Mouse (Mus musculus) midbrain, embryonic 14.5 days (tissue): ENCODE measurements around the gene Ryr1. TPM values are rescaled to one million over a fixed set of nuclear protein-coding genes. Genes with fewer than 3 reads are reported as not detected.
"Not testable (repeated sequence)": the region's sequence is repeated elsewhere in the genome, so short reads cannot be mapped to it uniquely, and the experiment has no call there.

ENCODE experiments used
- ATAC-seq: fragments of 200-750 bp; cut with Nextera tagmentation; 2 replicates; pipeline ENCODE4 v1.8.0; 2017; ENCODE audit warnings: moderate number of reproducible peaks, moderate library complexity; ENCODE audit not compliant: low FRiP score, low TSS enrichment
- DNase-seq: peaks from one replicate; pipeline ENCODE4 v3.0.0-alpha.2; 2015
- H3K27ac ChIP-seq: fragments of 300-500 bp; sonication (generic); replicated peaks from 2 replicates; pipeline ENCODE4 v1.5.1; 2014; ENCODE audit warnings: mild to moderate bottlenecking, low read depth, low read length, moderate library complexity
- H3K27me3 ChIP-seq: fragments of 300-500 bp; sonication (generic); 2 replicates; pipeline ENCODE4 v1.6.1; 2014; ENCODE audit warnings: low read length, control low read depth, mixed read lengths; ENCODE audit not compliant: control insufficient read depth, insufficient read depth
- H3K36me3 ChIP-seq: fragments of 300-500 bp; sonication (generic); 2 replicates; pipeline ENCODE4 v1.6.1; 2014; ENCODE audit warnings: low read length, control low read depth; ENCODE audit not compliant: control insufficient read depth, insufficient read depth
- H3K4me1 ChIP-seq: fragments of 300-500 bp; sonication (generic); 2 replicates; pipeline ENCODE4 v1.6.1; 2014; ENCODE audit warnings: mild to moderate bottlenecking, antibody characterized with exemption, low read length, control low read depth; ENCODE audit not compliant: control insufficient read depth, insufficient read depth
- H3K4me2 ChIP-seq: fragments of 300-500 bp; sonication (generic); 2 replicates; pipeline ENCODE4 v1.6.1; 2014; ENCODE audit warnings: mild to moderate bottlenecking, low read length, moderate library complexity
- H3K4me3 ChIP-seq: fragments of 300-500 bp; sonication (generic); replicated peaks from 2 replicates; pipeline ENCODE4 v1.5.1; 2014; ENCODE audit warnings: low read depth, low read length
- H3K9ac ChIP-seq: fragments of 300-500 bp; sonication (generic); replicated peaks from 2 replicates; pipeline ENCODE4 v1.6.1; 2014; ENCODE audit warnings: mild to moderate bottlenecking, low read length, moderate library complexity
- H3K9me3 ChIP-seq: fragments of 300-500 bp; sonication (generic); 2 replicates; pipeline ENCODE4 v1.6.1; 2016; ENCODE audit warnings: low read length, control low read depth, mixed read lengths; ENCODE audit not compliant: control insufficient read depth
- WGBS: fragments of 180-500 bp; shearing (Covaris S2); extraction: QIAGEN DNeasy Blood & Tissue Kit; methylation state at CpG from one replicate; pipeline ENCODE4 v1.1.7; 2014; 5-methylcytosine and 5-hydroxymethylcytosine counted together
- polyA plus RNA-seq: library from polyadenylated mRNA; unstranded; fragments of >200 nt; fragmentation: Nextera tagmentation; extraction: Ambion mirVana; gene quantifications from 2 replicates; pipeline ENCODE4 v1.2.1, GENCODE M21; 2014

Ryr1 gene
- polyA plus RNA-seq, 1 experiment from 2014 or later: 5.2 TPM

GRCm38 (mm10) chr7:29076977-29077376 lies 48.0 kb downstream of the Ryr1 start:
- no peaks in the 10 kb centered on the region for H3K27me3 ChIP-seq

GRCm38 (mm10) chr7:29075208-29075607 lies 49.8 kb downstream of the Ryr1 start:
- Histone ChIP-seq H3K4me1 (peaks cover 16% of the 10 kb centered on the region), H3K4me2 (no peak overlapping the region), H3K9me3 (no peaks in the 10 kb centered on the region), H3K9ac (no peak overlapping the region), H3K27ac (no peak overlapping the region), H3K4me3 (no peak overlapping the region), H3K36me3 (no peaks in the 10 kb centered on the region), H3K27me3 (no peaks in the 10 kb centered on the region)
- WGBS: 80% methylated on average over 6 of the region's 6 CpGs
- ATAC-seq: no peak
- DNase-seq: no peak

More at GRCm38 (mm10) chr7:29076977-29077376, 48.0 kb downstream of the Ryr1 start:
- no peak overlapping the region for H3K4me3 ChIP-seq
- peaks cover 13% of the 10 kb centered on the region; the same call in 1 of the 2 replicates for H3K4me1 ChIP-seq
- no peak overlapping the region for H3K27ac ChIP-seq
- H3K9me3 ChIP-seq: no peaks in the 10 kb centered on the region
- ATAC-seq: no peak
- DNase-seq: peak; percentile 23
- WGBS: 64% methylated on average over 9 of the region's 9 CpGs
- H3K4me2 ChIP-seq: no peak overlapping the region
- H3K36me3 ChIP-seq: no peaks in the 10 kb centered on the region
- no peak overlapping the region for H3K9ac ChIP-seq

- no peak overlapping the region for H3K9ac ChIP-seq
- no peaks in the 10 kb centered on the region for H3K27me3 ChIP-seq
- peak; percentile 62 for DNase-seq
- WGBS: 39% methylated on average over 11 of the region's 11 CpGs
- H3K4me3 ChIP-seq: peak overlapping the region; percentile 37
- H3K36me3 ChIP-seq: no peaks in the 10 kb centered on the region
- H3K4me2 ChIP-seq: peak overlapping the region; percentile 67
- H3K9me3 ChIP-seq: no peaks in the 10 kb centered on the region
- H3K27ac ChIP-seq: 0 out of 2 replicates have a peak overlapping the region, but pooled peaks have one; percentile 90
- H3K4me1 ChIP-seq: peaks cover 17% of the 10 kb centered on the region
- ATAC-seq: no peak
These were observed 52.3 kb downstream of the Ryr1 start for GRCm38 (mm10) chr7:29072689-29073088.

- H3K9me3 ChIP-seq: no peaks in the 10 kb centered on the region
- no peaks in the 10 kb centered on the region for H3K36me3 ChIP-seq
- H3K4me3 ChIP-seq: peak overlapping the region; percentile 37
- peak overlapping the region; percentile 49 for H3K9ac ChIP-seq
- peak; percentile 88 for ATAC-seq
- DNase-seq: peak; percentile 92
- H3K4me1 ChIP-seq: peaks cover 13% of the 10 kb centered on the region
- H3K27ac ChIP-seq: peak overlapping the region; percentile 90
- 2% methylated on average over 42 of the region's 42 CpGs for WGBS
- no peaks in the 10 kb centered on the region for H3K27me3 ChIP-seq
- H3K4me2 ChIP-seq: peak overlapping the region; percentile 67
These were observed 53.6 kb downstream of the Ryr1 start for GRCm38 (mm10) chr7:29071169-29071891.

GRCm38 (mm10) chr7:29070364-29071168 lies 54.4 kb downstream of the Ryr1 start:
- Histone ChIP-seq H3K4me3 (0 out of 2 replicates have a peak overlapping the region, but pooled peaks have one; percentile 37), H3K36me3 (no peaks in the 10 kb centered on the region), H3K9me3 (no peaks in the 10 kb centered on the region), H3K4me1 (peaks cover 13% of the 10 kb centered on the region), H3K4me2 (peak overlapping the region; percentile 67), H3K9ac (no peak overlapping the region), H3K27ac (peak overlapping the region; percentile 90), H3K27me3 (no peaks in the 10 kb centered on the region)
- DNase-seq: peak; percentile 82
- peak; percentile 72 for ATAC-seq
- WGBS: 23% methylated on average over 12 of the region's 12 CpGs

- Histone ChIP-seq H3K4me2 (no peak overlapping the region), H3K9me3 (no peaks in the 10 kb centered on the region), H3K9ac (no peak overlapping the region), H3K27ac (no peak overlapping the region), H3K4me3 (no peak overlapping the region), H3K36me3 (no peaks in the 10 kb centered on the region), H3K4me1 (peaks cover 10% of the 10 kb centered on the region), H3K27me3 (no peaks in the 10 kb centered on the region)
- 9% methylated on average over 15 of the region's 15 CpGs for WGBS
- ATAC-seq (no peak), DNase-seq (peak; percentile 6)
These were observed 57.2 kb downstream of the Ryr1 start for GRCm38 (mm10) chr7:29067758-29068157.

- H3K27me3 ChIP-seq, H3K27ac ChIP-seq, DNase-seq, H3K9ac ChIP-seq, H3K4me2 ChIP-seq, ATAC-seq, H3K4me3 ChIP-seq, H3K9me3 ChIP-seq, H3K4me1 ChIP-seq, H3K36me3 ChIP-seq: not testable (repeated sequence)
- 64% methylated on average over 7 of the region's 7 CpGs for WGBS
These were observed 61.5 kb downstream of the Ryr1 start for GRCm38 (mm10) chr7:29063476-29063875.

GRCm38 (mm10) chr7:29061522-29062037 lies 63.4 kb downstream of the Ryr1 start:
- ATAC-seq (no peak), DNase-seq (peak; percentile 61)
- WGBS: 5% methylated on average over 19 of the region's 19 CpGs
- H3K4me1 ChIP-seq: no peaks in the 10 kb centered on the region
- no peak overlapping the region for H3K9ac ChIP-seq
- H3K27me3 ChIP-seq: no peaks in the 10 kb centered on the region
- no peak overlapping the region for H3K4me3 ChIP-seq
- H3K9me3 ChIP-seq: no peaks in the 10 kb centered on the region
- H3K27ac ChIP-seq: no peak overlapping the region
- H3K4me2 ChIP-seq: no peak overlapping the region
- H3K36me3 ChIP-seq: no peaks in the 10 kb centered on the region
